Mouse (Mus musculus) left cerebral cortex, adult 2 months (tissue): ENCODE data around the gene Tnfrsf9. TPM values are rescaled to one million over a fixed set of nuclear protein-coding genes. Genes with fewer than 3 reads are reported as not detected.

ENCODE experiments used
- DNase-seq, 2 experiments: peaks; one replicate each; pipeline ENCODE4 v3.0.0; 2021 to 2022; ENCODE audit warnings: low spot score in 2 of 2, mixed read lengths in 1 of 2; ENCODE audit errors: extremely low spot score in 1 of 2
- H3K27ac ChIP-seq: fragments of 200-600 bp; 2 replicates; pipeline ENCODE4 v1.8.1; 2022
- H3K4me3 ChIP-seq: fragments of 200-600 bp; 2 replicates; pipeline ENCODE4 v1.8.1; 2022
- CTCF ChIP-seq: fragments of 200-600 bp; IDR thresholded peaks from 2 replicates; pipeline ENCODE4 v1.8.1; 2022; ENCODE audit warnings: antibody characterized with exemption, mild to moderate bottlenecking, moderate library complexity
- intact Hi-C: fragments of 180-260 bp; cut with DNase I; formaldehyde crosslinking; loops from one replicate; pipeline ENCODE4 v1.15.1; 2025
- total RNA-seq, 2 experiments: library from RNA; stranded (reverse); gene quantifications; 2 replicates each; pipeline ENCODE4 v1.2.3; 2021

Gene Tnfrsf9
- total RNA-seq, 2 experiments from 2014 or later = 0.44 to 0.70 TPM

GRCm38 (mm10) chr4:150968956-150969355 is 54.6 kb downstream of the Tnfrsf9 start:
- Histone ChIP-seq H3K27ac (no peak overlapping the region), H3K4me3 (no peak overlapping the region)
- DNase-seq = no peak
- TF ChIP-seq CTCF = no peak
- intact Hi-C loops = loop anchor here (5.0 to 10.0 kb wide), 3 partner anchors 52 to 312 kb away; no protein-coding TSS in a partner anchor

- intact Hi-C loops = no loop called here
- no peak for DNase-seq
- no peak for TF ChIP-seq CTCF
- no peak overlapping the region for H3K27ac ChIP-seq
- H3K4me3 ChIP-seq = no peak overlapping the region
Measured at GRCm38 (mm10) chr4:150973264-150973663, 58.9 kb downstream of the Tnfrsf9 start.

- no peak for TF ChIP-seq CTCF
- intact Hi-C loops = no loop called here
- H3K27ac ChIP-seq = no peak overlapping the region
Measured at GRCm38 (mm10) chr4:150975145-150975544, 60.8 kb downstream of the Tnfrsf9 start.

GRCm38 (mm10) chr4:150978156-150978910 is 64.0 kb downstream of the Tnfrsf9 start:
- DNase-seq = no peak
- no peak for TF ChIP-seq CTCF
- intact Hi-C loops = no loop called here

More at GRCm38 (mm10) chr4:150975145-150975544, 60.8 kb downstream of the Tnfrsf9 start:
- H3K4me3 ChIP-seq = no peak overlapping the region
- no peak for DNase-seq

GRCm38 (mm10) chr4:150979455-150979854 is 65.1 kb downstream of the Tnfrsf9 start:
- Histone ChIP-seq H3K27ac (no peak overlapping the region), H3K4me3 (no peak overlapping the region)
- TF ChIP-seq CTCF = no peak
- intact Hi-C loops = no loop called here
- DNase-seq = no peak

More at GRCm38 (mm10) chr4:150978156-150978910, 64.0 kb downstream of the Tnfrsf9 start:
- Histone ChIP-seq H3K4me3 (no peak overlapping the region), H3K27ac (no peak overlapping the region)

- no peak overlapping the region for H3K4me3 ChIP-seq
- no peak for TF ChIP-seq CTCF
- no peak for DNase-seq
- no peak overlapping the region for H3K27ac ChIP-seq
- intact Hi-C loops = no loop called here
Measured at GRCm38 (mm10) chr4:150980153-150980552, 65.8 kb downstream of the Tnfrsf9 start.

- Histone ChIP-seq H3K27ac (no peak overlapping the region), H3K4me3 (no peak overlapping the region)
- DNase-seq = no peak
- TF ChIP-seq CTCF = peak; percentile 47
- intact Hi-C loops = no loop called here
Measured at GRCm38 (mm10) chr4:150990148-150990547, 75.8 kb downstream of the Tnfrsf9 start.

Other genes starting within 250 kb of the Tnfrsf9 start
- 10 to 100 TPM; 25.9 to 37.8 TPM for gene Errfi1, start 60.6 kb upstream of the Tnfrsf9 start, total RNA-seq
- 100 to 1,000 TPM; 190 TPM for gene Park7, start 125 bp upstream of the Tnfrsf9 start, total RNA-seq
- gene Uts2, start 82.5 kb downstream of the Tnfrsf9 start, total RNA-seq = not detected
- 10 to 100 TPM; 25.1 to 29.9 TPM for gene Per3, start 130.1 kb downstream of the Tnfrsf9 start, total RNA-seq
- 10 to 100 TPM; 29.6 to 32.5 TPM for gene Vamp3, start 143.4 kb downstream of the Tnfrsf9 start, total RNA-seq
- gene Gm13090, start 175.0 kb downstream of the Tnfrsf9 start, total RNA-seq = not detected